Mouse (Mus musculus) heart, embryonic 16.5 days (tissue): ENCODE data around the gene Pabpc6. TPM values are rescaled to one million over a fixed set of nuclear protein-coding genes. Genes with fewer than 3 reads are reported as not detected.

Source experiments
- ATAC-seq: fragments of 200-750 bp; cut with Nextera tagmentation; replicated peaks from 2 replicates; pipeline ENCODE4 v1.8.0; 2017; ENCODE audit warnings: moderate number of reproducible peaks; ENCODE audit not compliant: insufficient read depth, low FRiP score; ENCODE audit errors: extremely low read depth
- H3K27ac ChIP-seq: fragments of 300-500 bp; sonication (generic); 2 replicates; pipeline ENCODE4 v1.5.1; 2014; ENCODE audit warnings: mild to moderate bottlenecking, low read length, control low read depth, moderate library complexity
- H3K27me3 ChIP-seq: fragments of 300-500 bp; sonication (generic); 2 replicates; pipeline ENCODE4 v1.6.1; 2014; ENCODE audit warnings: low read length, mixed read lengths; ENCODE audit not compliant: control insufficient read depth, insufficient read depth
- H3K36me3 ChIP-seq: fragments of 300-500 bp; sonication (generic); 2 replicates; pipeline ENCODE4 v1.6.1; 2014; ENCODE audit not compliant: control insufficient read depth, insufficient read depth
- H3K4me1 ChIP-seq: fragments of 300-500 bp; sonication (generic); 2 replicates; pipeline ENCODE4 v1.6.1; 2014; ENCODE audit warnings: low read length, mixed read lengths; ENCODE audit not compliant: control insufficient read depth, insufficient read depth
- H3K4me2 ChIP-seq: fragments of 300-500 bp; sonication (generic); 2 replicates; pipeline ENCODE4 v1.6.1; 2014; ENCODE audit warnings: low read depth, mild to moderate bottlenecking, control low read depth, low read length
- H3K4me3 ChIP-seq: fragments of 300-500 bp; sonication (generic); 2 replicates; pipeline ENCODE4 v1.5.1; 2014; ENCODE audit warnings: mild to moderate bottlenecking, control low read depth, low read length
- H3K9ac ChIP-seq: fragments of 300-500 bp; sonication (generic); 2 replicates; pipeline ENCODE4 v1.6.1; 2014; ENCODE audit warnings: low read length, control low read depth
- H3K9me3 ChIP-seq: fragments of 300-500 bp; sonication (generic); replicated peaks from 2 replicates; pipeline ENCODE4 v1.6.1; 2016; ENCODE audit warnings: low read length; ENCODE audit not compliant: control insufficient read depth
- whole genome bisulfite sequencing: fragments of 180-500 bp; shearing (Covaris S2); extraction: QIAGEN DNeasy Blood & Tissue Kit; methylation state at CpG from one replicate; pipeline ENCODE4 v1.1.7; 2014; 5-methylcytosine and 5-hydroxymethylcytosine counted together
- polyA plus RNA-seq: library from polyadenylated mRNA; unstranded; fragments of >200 nt; fragmentation: Nextera tagmentation; extraction: Ambion mirVana; gene quantifications from 2 replicates; pipeline ENCODE4 v1.2.1, GENCODE M21; 2015

Gene Pabpc6
- polyA plus RNA-seq, 1 experiment from 2014 or later = not detected

DNA sequence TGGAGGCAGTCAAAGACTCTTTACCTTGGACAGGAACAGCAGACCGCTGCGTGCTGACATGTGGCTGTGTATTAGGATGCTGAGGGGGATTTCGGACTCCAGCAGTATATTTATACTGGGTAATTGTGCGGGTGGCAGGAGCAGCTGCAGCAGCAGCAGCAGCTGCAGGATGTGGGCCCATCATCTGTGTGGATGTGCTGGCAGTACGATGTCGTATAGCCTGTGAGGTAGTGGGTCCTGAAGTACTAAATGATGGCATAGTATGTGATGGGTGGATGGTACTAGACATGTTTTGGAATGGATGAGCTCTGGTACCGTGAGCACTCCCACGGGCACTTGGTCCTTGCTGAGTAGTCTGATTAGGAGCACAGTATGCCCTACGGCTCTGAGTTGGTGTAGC lies 1.6 kb downstream of the Pabpc6 start:
- Histone ChIP-seq H3K4me1 (no peaks in the 10 kb centered on the region), H3K9me3 (no peaks in the 10 kb centered on the region), H3K4me3 (no peak overlapping the region), H3K9ac (no peak overlapping the region), H3K27me3 (no peaks in the 10 kb centered on the region), H3K27ac (no peak overlapping the region), H3K36me3 (no peaks in the 10 kb centered on the region), H3K4me2 (no peak overlapping the region)
- WGBS = 90% methylated on average over 9 of the region's 9 CpGs
- no peak for ATAC-seq

DNA sequence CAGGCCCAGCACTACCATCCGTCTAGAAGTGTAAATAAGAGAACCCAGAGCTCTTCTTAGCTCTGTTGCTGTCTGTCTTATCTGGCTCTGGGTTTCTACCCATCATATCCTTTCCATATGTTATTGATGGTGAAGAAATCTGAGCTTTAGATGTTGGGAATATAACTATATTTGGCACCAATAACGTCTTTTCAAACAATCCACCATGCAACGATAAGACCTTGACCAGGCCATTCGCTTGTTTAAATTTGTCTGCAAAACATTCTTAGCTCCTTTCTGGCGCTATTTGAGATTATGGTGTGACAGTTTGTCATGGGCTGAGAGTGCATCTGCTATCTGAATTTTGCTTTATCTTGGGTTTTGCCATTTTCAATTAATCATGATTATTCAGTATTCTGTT lies 10.9 kb downstream of the Pabpc6 start:
- H3K4me2 ChIP-seq = no peak overlapping the region
- no peaks in the 10 kb centered on the region for H3K27me3 ChIP-seq
- no peak overlapping the region for H3K4me3 ChIP-seq
- H3K9me3 ChIP-seq = no peaks in the 10 kb centered on the region
- H3K4me1 ChIP-seq = no peaks in the 10 kb centered on the region
- no peak for ATAC-seq
- no peaks in the 10 kb centered on the region for H3K36me3 ChIP-seq
- H3K9ac ChIP-seq = no peak overlapping the region
- 72% methylated on average over 5 of the region's 5 CpGs for WGBS
- H3K27ac ChIP-seq = no peak overlapping the region

DNA sequence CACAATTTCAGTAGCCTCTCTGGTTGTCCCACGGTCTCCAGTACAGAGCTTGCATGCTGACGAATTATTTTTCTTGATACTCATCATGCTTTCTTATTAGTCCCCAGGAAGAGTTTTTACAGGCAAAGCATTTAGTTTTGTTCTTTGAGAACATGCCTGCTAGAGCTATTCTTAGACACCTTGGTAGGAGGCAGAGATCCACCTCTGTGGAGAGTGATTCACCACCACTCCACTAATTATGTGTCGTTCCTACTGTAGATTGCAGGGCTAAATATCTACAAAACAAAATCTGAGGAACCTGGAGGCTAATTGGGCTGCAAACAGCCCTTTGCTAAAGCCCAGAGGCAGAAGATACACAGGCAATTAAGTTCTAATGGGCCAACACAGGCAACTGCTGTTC lies 15.4 kb downstream of the Pabpc6 start:
- Histone ChIP-seq H3K27ac (no peak overlapping the region), H3K9ac (no peak overlapping the region), H3K4me2 (no peak overlapping the region), H3K4me1 (no peaks in the 10 kb centered on the region), H3K27me3 (no peaks in the 10 kb centered on the region), H3K36me3 (no peaks in the 10 kb centered on the region), H3K4me3 (no peak overlapping the region), H3K9me3 (no peaks in the 10 kb centered on the region)
- 61% methylated on average over 3 of the region's 3 CpGs for WGBS
- ATAC-seq = no peak

DNA sequence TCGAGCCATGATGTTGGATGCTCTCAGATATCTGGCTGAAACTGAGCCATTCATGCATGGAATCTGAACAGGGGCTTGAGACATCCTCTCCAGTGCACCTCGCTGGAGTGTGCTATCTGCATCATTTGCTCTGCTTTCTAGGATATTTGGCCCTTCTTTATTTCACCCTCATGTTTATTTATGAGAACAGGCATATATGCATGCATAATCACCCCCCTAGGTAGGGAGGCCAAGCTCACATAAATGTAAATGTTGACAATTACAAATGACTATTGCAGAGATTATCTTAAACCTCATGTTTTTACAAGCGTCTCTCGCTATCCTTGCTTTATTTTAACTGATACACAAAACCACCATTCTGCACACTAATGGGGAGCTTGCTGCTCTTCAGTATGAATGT lies 21.9 kb downstream of the Pabpc6 start:
- Histone ChIP-seq H3K4me2 (no peak overlapping the region), H3K9ac (no peak overlapping the region), H3K27ac (no peak overlapping the region), H3K4me1 (peaks cover 4% of the 10 kb centered on the region), H3K27me3 (no peaks in the 10 kb centered on the region), H3K4me3 (no peak overlapping the region), H3K36me3 (no peaks in the 10 kb centered on the region), H3K9me3 (no peaks in the 10 kb centered on the region)
- WGBS = 66% methylated on average over 4 of the region's 4 CpGs
- no peak for ATAC-seq

DNA sequence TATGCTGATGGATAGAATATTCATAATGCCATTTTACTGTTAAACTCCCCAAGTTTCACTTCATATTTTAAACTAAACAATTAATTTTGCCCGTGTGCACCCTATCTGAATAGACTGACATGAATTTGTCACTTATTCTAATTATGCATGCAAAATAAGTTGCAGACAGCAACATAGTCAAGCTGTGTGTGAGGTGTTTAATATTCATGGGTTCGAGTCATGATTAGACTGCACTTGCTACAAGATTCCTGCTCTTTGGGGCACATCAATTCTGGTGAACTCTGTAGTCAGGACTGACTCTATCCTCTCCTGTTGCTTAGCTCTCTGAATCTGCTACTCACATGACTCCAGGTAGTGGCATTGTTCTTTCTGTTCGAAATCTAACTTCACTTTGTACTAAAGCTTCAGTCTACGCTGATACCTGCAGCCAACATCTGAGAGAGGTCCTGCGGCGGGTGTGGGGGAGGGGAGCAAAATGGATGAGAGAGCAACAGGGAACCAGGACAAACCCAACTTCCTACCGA lies 25.8 kb downstream of the Pabpc6 start:
- H3K4me3 ChIP-seq = no peak overlapping the region
- peaks cover 4% of the 10 kb centered on the region for H3K4me1 ChIP-seq
- H3K27ac ChIP-seq = no peak overlapping the region
- no peak overlapping the region for H3K9ac ChIP-seq
- 66% methylated on average over 7 of the region's 7 CpGs for WGBS
- no peak for ATAC-seq
- H3K4me2 ChIP-seq = no peak overlapping the region
- no peaks in the 10 kb centered on the region for H3K9me3 ChIP-seq
- no peaks in the 10 kb centered on the region for H3K36me3 ChIP-seq
- H3K27me3 ChIP-seq = no peaks in the 10 kb centered on the region

DNA sequence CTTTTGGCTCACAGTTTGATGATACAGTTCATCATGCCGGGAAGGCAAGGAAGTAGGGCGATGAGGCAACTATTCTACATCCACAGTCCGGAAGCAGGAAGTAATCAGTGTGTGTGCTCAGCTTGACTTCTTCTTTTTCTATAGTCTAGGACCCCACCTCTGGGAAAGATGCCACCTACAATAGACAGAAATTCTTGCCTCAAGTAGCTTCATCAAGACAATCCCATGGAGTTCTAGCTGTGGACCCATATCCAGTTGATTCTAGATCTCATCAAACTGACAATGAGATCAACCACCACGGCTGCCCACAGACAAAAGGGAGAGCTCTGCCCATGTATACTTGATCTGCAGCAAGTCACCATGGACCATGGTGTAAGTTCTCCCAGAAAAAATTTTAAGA lies 32.5 kb downstream of the Pabpc6 start:
- 91% methylated on average over 4 of the region's 4 CpGs for WGBS
- Histone ChIP-seq H3K36me3 (no peaks in the 10 kb centered on the region), H3K27me3 (no peaks in the 10 kb centered on the region), H3K9ac (no peak overlapping the region), H3K4me3 (no peak overlapping the region), H3K9me3 (no peaks in the 10 kb centered on the region), H3K4me2 (no peak overlapping the region), H3K4me1 (no peaks in the 10 kb centered on the region), H3K27ac (no peak overlapping the region)
- no peak for ATAC-seq

DNA sequence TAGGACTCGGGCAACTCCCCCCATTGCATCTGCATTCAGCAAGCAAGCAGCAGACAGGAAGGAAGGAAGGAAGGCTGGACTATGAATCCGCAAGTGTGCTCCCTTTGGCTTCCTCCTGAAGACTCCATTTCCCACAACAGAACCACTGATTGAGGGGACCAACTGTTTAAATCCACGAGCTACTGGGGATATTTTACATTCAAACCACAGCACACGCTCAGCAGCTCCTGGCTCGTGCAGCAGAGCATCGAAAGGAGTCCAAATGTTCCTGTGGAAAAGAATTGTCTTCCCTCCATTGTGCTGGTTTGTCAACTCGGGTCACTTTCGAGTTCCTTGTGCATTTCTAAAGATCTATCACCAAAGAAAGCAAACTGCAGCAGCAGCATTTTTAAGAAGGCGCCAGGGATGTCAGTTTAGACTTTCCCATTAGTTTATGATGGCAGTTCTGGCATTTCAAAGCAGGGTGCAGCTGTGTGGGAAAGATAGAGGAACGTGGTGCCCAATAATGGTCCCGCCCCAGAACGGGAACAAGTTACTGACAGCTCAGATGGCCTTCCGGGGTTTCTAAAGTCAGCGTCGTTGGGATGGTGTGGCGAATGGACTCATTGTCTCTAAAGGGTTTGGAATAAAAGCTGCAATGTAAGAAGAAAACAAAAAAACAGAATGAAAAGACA lies 36.8 kb downstream of the Pabpc6 start:
- H3K4me1 ChIP-seq = no peaks in the 10 kb centered on the region
- H3K9ac ChIP-seq = no peak overlapping the region
- H3K36me3 ChIP-seq = no peaks in the 10 kb centered on the region
- ATAC-seq = no peak
- H3K27me3 ChIP-seq = no peaks in the 10 kb centered on the region
- 75% methylated on average over 16 of the region's 16 CpGs for WGBS
- no peak overlapping the region for H3K27ac ChIP-seq
- H3K9me3 ChIP-seq = no peaks in the 10 kb centered on the region
- H3K4me2 ChIP-seq = no peak overlapping the region
- no peak overlapping the region for H3K4me3 ChIP-seq

DNA sequence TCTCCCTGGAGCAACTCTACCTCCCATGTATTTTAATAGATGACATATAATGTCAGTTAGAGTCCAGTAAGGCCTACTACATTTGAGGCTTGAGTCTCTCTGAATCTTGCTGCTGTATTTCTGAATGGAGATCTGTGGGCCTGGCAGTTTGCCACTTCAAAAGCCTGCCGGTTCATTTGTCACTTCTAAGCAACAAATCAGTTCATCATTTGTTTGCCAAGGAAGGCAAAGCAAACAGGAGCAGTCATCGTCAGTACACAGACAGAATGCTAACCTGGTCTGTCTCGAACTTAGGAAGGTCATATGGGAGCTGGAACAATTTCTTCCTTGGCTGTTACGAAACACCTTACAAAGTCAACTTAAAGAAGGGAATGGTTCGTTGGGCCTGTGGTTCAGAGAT lies 37.4 kb downstream of the Pabpc6 start:
- Histone ChIP-seq H3K27ac (no peak overlapping the region), H3K4me1 (no peaks in the 10 kb centered on the region), H3K9ac (no peak overlapping the region), H3K4me3 (no peak overlapping the region), H3K9me3 (no peaks in the 10 kb centered on the region), H3K27me3 (no peaks in the 10 kb centered on the region), H3K36me3 (no peaks in the 10 kb centered on the region), H3K4me2 (no peak overlapping the region)
- no peak for ATAC-seq
- 68% methylated on average over 5 of the region's 5 CpGs for WGBS

DNA sequence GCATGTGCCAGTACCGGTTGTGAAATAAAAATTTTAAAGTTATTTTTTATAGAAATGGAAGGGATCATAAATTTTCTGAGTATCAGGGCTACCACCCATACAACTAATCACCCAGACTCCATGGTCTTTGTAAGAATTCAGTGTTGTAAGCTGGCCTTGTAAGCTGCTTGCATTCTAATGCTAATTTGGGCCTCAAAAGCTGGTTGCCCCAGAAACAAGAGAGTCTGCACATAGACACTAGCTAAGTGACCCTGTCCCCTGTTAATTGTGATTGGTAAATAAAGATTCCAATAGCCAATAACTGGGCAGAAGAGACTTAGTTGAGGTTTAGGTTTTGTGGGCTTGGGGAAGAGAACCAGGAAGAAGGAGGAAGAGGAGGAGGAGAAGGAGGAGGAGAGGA lies 38.4 kb downstream of the Pabpc6 start:
- Histone ChIP-seq H3K9me3 (no peaks in the 10 kb centered on the region), H3K27ac (no peak overlapping the region), H3K9ac (no peak overlapping the region), H3K4me2 (no peak overlapping the region), H3K4me1 (no peaks in the 10 kb centered on the region), H3K27me3 (no peaks in the 10 kb centered on the region), H3K36me3 (no peaks in the 10 kb centered on the region), H3K4me3 (no peak overlapping the region)
- ATAC-seq = no peak
- WGBS = 92% methylated on average over 1 of the region's 1 CpGs
